Mouse (Mus musculus) embryonic facial prominence, embryonic 15.5 days (tissue): ENCODE results near the gene Prdm16. TPM values are rescaled to one million over a fixed set of nuclear protein-coding genes. Genes with fewer than 3 reads are reported as not detected.

ENCODE experiments used
- ATAC-seq: fragments of 200-750 bp; cut with Nextera tagmentation; 2 replicates; pipeline ENCODE4 v1.8.0; 2017; ENCODE audit warnings: low read depth, moderate TSS enrichment; ENCODE audit not compliant: insufficient number of reproducible peaks, low FRiP score, low TSS enrichment
- H3K27ac ChIP-seq: fragments of 300-500 bp; sonication (generic); replicated peaks from 2 replicates; pipeline ENCODE4 v1.5.1; 2015; ENCODE audit warnings: mild to moderate bottlenecking, inconsistent platforms
- H3K27me3 ChIP-seq: fragments of 300-500 bp; sonication (generic); 2 replicates; pipeline ENCODE4 v1.6.1; 2015; ENCODE audit warnings: inconsistent platforms
- H3K36me3 ChIP-seq: fragments of 300-500 bp; sonication (generic); 2 replicates; pipeline ENCODE4 v1.6.1; 2015; ENCODE audit warnings: mild to moderate bottlenecking, inconsistent platforms
- H3K4me1 ChIP-seq: fragments of 300-500 bp; sonication (generic); 2 replicates; pipeline ENCODE4 v1.6.1; 2015; ENCODE audit warnings: inconsistent platforms
- H3K4me2 ChIP-seq: fragments of 300-500 bp; sonication (generic); replicated peaks from 2 replicates; pipeline ENCODE4 v1.6.1; 2015; ENCODE audit warnings: mild to moderate bottlenecking, inconsistent platforms
- H3K4me3 ChIP-seq: fragments of 300-500 bp; sonication (generic); replicated peaks from 2 replicates; pipeline ENCODE4 v1.5.1; 2015; ENCODE audit warnings: mild to moderate bottlenecking, inconsistent platforms
- H3K9ac ChIP-seq: fragments of 300-500 bp; sonication (generic); 2 replicates; pipeline ENCODE4 v1.6.1; 2015; ENCODE audit warnings: inconsistent platforms
- H3K9me3 ChIP-seq: fragments of 300-500 bp; sonication (generic); replicated peaks from 2 replicates; pipeline ENCODE4 v1.6.1; 2016; ENCODE audit warnings: inconsistent platforms
- WGBS: fragments of 180-500 bp; shearing (Covaris S2); methylation state at CpG from one replicate; pipeline ENCODE4 v1.1.7; 2015; 5-methylcytosine and 5-hydroxymethylcytosine counted together
- polyA plus RNA-seq: library from polyadenylated mRNA; unstranded; fragments of >200 nt; fragmentation: Nextera tagmentation; extraction: Ambion mirVana; gene quantifications from 2 replicates; pipeline ENCODE4 v1.2.1, GENCODE M21; 2015

Prdm16 gene
- polyA plus RNA-seq, 1 experiment from 2014 or later, result 12.5 TPM

- Histone ChIP-seq H3K9me3 (no peaks in the 10 kb centered on the region), H3K27ac (no peak overlapping the region), H3K4me2 (no peak overlapping the region), H3K36me3 (no peaks in the 10 kb centered on the region), H3K4me1 (peaks cover 39% of the 10 kb centered on the region), H3K27me3 (0 out of 2 replicates have a peak, but pooled peaks cover 8% of the 10 kb centered on the region), H3K9ac (no peak overlapping the region), H3K4me3 (no peak overlapping the region)
- WGBS, result 84% methylated on average over 21 of the region's 21 CpGs
- no peak for ATAC-seq
Measured at GRCm38 (mm10) chr4:154582607-154583236, 54.0 kb downstream of the Prdm16 start.

- H3K9me3 ChIP-seq, result no peaks in the 10 kb centered on the region
- no peaks in the 10 kb centered on the region for H3K36me3 ChIP-seq
- ATAC-seq, result no peak
- 37% methylated on average over 16 of the region's 16 CpGs for WGBS
- no peak overlapping the region for H3K27ac ChIP-seq
- H3K4me3 ChIP-seq, result no peak overlapping the region
- H3K9ac ChIP-seq, result no peak overlapping the region
- H3K4me2 ChIP-seq, result no peak overlapping the region
- H3K4me1 ChIP-seq, result peaks cover 27% of the 10 kb centered on the region
- H3K27me3 ChIP-seq, result 0 out of 2 replicates have a peak, but pooled peaks cover 8% of the 10 kb centered on the region
Measured at GRCm38 (mm10) chr4:154581261-154581886, 55.3 kb downstream of the Prdm16 start.

DNA sequence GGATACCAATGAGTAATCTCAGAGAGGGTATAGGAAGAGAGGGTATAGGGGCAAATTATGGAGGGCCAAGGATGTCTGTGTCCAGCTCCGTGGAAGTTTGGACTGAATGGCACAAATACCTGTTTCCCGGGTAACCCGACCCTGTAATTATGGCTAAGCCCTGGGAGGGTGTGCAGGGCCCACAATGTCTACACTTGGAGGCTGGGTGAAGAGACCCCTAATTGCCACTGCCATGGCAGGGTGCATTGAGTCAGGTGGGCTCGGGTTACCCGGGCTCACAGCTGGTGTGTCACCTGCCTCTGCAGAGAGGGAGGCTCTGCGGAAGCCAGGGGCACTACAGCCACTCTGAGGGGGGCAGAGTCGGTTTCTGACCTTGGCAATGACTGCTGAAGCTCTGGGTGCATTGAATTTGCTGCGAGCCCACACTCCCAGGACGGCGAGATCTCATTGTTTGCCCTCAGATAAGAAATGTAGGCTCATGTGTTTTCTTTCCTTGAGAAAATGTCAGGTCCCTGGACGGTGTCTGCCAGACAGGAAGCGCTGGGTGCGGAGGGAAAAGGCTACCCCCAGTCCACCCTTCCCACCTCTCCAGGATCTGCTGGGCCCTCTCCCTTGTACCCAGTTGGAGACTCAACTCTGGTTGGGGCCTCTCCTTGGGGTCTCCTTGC, 62.3 kb downstream of the Prdm16 start:
- peak; percentile 56 for ATAC-seq
- Histone ChIP-seq H3K27ac (no peak overlapping the region), H3K36me3 (no peaks in the 10 kb centered on the region), H3K9ac (no peak overlapping the region), H3K4me1 (peaks cover 9% of the 10 kb centered on the region), H3K27me3 (peaks cover 11% of the 10 kb centered on the region), H3K9me3 (no peaks in the 10 kb centered on the region), H3K4me2 (no peak overlapping the region), H3K4me3 (no peak overlapping the region)
- 52% methylated on average over 13 of the region's 13 CpGs for WGBS

- Histone ChIP-seq H3K27ac (no peak overlapping the region), H3K27me3 (peaks cover 19% of the 10 kb centered on the region), H3K36me3 (no peaks in the 10 kb centered on the region), H3K4me1 (peaks cover 23% of the 10 kb centered on the region), H3K4me3 (no peak overlapping the region), H3K9ac (no peak overlapping the region), H3K9me3 (no peaks in the 10 kb centered on the region), H3K4me2 (no peak overlapping the region)
- 19% methylated on average over 10 of the region's 10 CpGs for WGBS
- ATAC-seq, result no peak
Measured at GRCm38 (mm10) chr4:154570451-154570881, 66.2 kb downstream of the Prdm16 start.

DNA sequence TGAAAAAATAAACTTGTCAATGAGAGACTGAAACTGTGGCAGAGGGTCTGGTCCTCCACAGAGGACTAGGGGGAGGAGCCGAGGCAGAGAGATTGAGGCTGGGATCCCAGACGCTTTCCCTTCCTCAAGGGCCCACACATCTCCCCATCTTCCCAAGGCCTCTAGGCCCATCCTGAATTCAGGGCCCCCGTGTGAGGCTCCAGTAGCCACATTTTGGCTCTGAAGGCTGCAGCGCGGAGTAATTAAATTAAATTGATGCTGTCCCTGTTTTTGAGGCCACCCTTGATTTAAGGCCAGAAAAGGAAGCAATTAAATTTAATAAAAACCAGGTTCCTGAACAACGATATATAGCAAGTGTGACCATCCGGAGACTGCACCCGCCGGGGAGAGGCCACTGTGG, 66.8 kb downstream of the Prdm16 start:
- Histone ChIP-seq H3K4me2 (no peak overlapping the region), H3K27me3 (peaks cover 19% of the 10 kb centered on the region), H3K4me3 (no peak overlapping the region), H3K27ac (no peak overlapping the region), H3K36me3 (no peaks in the 10 kb centered on the region), H3K9ac (no peak overlapping the region), H3K9me3 (no peaks in the 10 kb centered on the region), H3K4me1 (peaks cover 23% of the 10 kb centered on the region)
- ATAC-seq, result no peak
- WGBS, result 42% methylated on average over 9 of the region's 9 CpGs

DNA sequence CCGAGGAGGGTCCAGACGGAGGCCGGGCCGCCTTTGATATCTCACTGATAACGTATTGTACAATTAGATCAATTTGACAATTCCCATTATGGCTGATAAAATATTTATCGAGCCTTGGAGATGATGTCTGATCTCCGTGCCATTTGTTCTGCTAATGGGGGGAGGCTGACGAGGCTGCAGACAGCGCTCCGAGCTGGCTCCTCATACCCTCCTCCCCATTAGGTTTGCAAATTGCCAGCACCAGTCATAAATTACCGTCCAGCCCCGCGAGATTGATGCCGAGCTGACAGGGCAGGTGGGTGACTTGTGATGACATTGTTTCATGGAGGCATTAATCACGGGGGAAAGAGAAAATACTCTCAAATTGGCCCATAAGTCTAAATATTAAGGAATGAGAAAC, 67.9 kb downstream of the Prdm16 start:
- no peak overlapping the region for H3K9ac ChIP-seq
- H3K4me3 ChIP-seq, result no peak overlapping the region
- 55% methylated on average over 15 of the region's 15 CpGs for whole genome bisulfite sequencing
- H3K36me3 ChIP-seq, result no peaks in the 10 kb centered on the region
- H3K4me2 ChIP-seq, result no peak overlapping the region
- peaks cover 23% of the 10 kb centered on the region for H3K4me1 ChIP-seq
- H3K9me3 ChIP-seq, result no peaks in the 10 kb centered on the region
- no peak for ATAC-seq
- peaks cover 21% of the 10 kb centered on the region for H3K27me3 ChIP-seq
- no peak overlapping the region for H3K27ac ChIP-seq

DNA sequence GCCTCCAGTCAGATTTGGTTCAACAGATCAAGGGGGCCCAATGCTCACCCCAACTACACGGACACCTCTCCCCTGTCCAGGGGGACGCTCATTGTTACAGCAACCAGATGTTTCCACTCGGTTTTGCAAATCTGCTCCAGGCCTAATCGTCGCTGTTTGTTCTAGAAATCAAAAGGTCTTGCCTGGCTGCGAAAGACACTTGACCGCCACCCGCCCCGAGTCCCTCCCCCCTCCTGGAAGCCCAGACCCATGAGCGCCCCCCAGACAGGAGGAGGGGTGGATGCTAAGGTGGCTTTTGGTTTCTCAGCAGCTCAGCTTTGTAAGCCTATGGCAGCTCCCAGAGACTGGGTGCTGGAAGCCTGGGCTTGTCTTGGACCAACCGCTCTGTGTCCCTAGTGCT, 68.7 kb downstream of the Prdm16 start:
- H3K4me3 ChIP-seq, result no peak overlapping the region
- WGBS, result 28% methylated on average over 11 of the region's 11 CpGs
- H3K9me3 ChIP-seq, result no peaks in the 10 kb centered on the region
- ATAC-seq, result no peak
- H3K4me2 ChIP-seq, result no peak overlapping the region
- H3K36me3 ChIP-seq, result no peaks in the 10 kb centered on the region
- no peak overlapping the region for H3K27ac ChIP-seq
- peaks cover 23% of the 10 kb centered on the region for H3K4me1 ChIP-seq
- H3K9ac ChIP-seq, result no peak overlapping the region
- peaks cover 21% of the 10 kb centered on the region for H3K27me3 ChIP-seq

DNA sequence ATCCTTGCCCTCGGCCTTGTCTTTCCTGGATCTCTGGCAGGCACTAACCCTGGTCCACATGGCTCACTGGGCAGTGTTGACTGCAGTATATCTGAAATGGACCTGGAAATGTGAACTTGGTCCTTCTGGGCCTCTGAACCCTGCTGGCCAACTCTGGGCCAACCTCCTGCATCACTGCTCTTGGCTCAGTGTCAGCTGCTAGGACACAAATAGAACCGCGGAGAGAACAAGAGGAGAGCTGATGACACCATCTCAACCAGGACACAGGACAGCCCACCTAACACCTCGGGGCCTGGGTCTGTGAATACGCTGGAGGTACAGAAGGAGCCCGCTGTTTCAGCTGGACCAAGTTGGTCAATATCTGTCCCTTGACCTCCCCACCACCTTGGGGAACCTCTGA, 73.5 kb downstream of the Prdm16 start:
- peaks cover 4% of the 10 kb centered on the region; the same call in 1 of the 2 replicates for H3K4me1 ChIP-seq

GRCm38 (mm10) chr4:154558041-154558440, 78.6 kb downstream of the Prdm16 start:
- 88% methylated on average over 5 of the region's 5 CpGs for WGBS
- H3K4me1 ChIP-seq, result no peaks in the 10 kb centered on the region
- H3K9ac ChIP-seq, result no peak overlapping the region
- peaks cover 18% of the 10 kb centered on the region for H3K27me3 ChIP-seq
- H3K4me2 ChIP-seq, result no peak overlapping the region
- no peaks in the 10 kb centered on the region for H3K9me3 ChIP-seq
- no peak for ATAC-seq
- H3K36me3 ChIP-seq, result no peaks in the 10 kb centered on the region
- H3K27ac ChIP-seq, result no peak overlapping the region
- no peak overlapping the region for H3K4me3 ChIP-seq

More for the DNA sequence above, 73.5 kb downstream of the Prdm16 start:
- peaks cover 13% of the 10 kb centered on the region for H3K27me3 ChIP-seq
- H3K9me3 ChIP-seq, result no peaks in the 10 kb centered on the region
- 88% methylated on average over 6 of the region's 6 CpGs for WGBS
- H3K4me3 ChIP-seq, result no peak overlapping the region
- no peak overlapping the region for H3K27ac ChIP-seq
- H3K4me2 ChIP-seq, result no peak overlapping the region
- no peak for ATAC-seq
- H3K36me3 ChIP-seq, result no peaks in the 10 kb centered on the region
- H3K9ac ChIP-seq, result no peak overlapping the region

- Histone ChIP-seq H3K36me3 (no peaks in the 10 kb centered on the region), H3K4me2 (no peak overlapping the region)
- WGBS, result 64% methylated on average over 11 of the region's 11 CpGs
Measured at GRCm38 (mm10) chr4:154557168-154557567, 79.5 kb downstream of the Prdm16 start.

GRCm38 (mm10) chr4:154556418-154556817, 80.3 kb downstream of the Prdm16 start:
- Histone ChIP-seq H3K4me1 (no peaks in the 10 kb centered on the region), H3K9ac (no peak overlapping the region), H3K9me3 (no peaks in the 10 kb centered on the region), H3K36me3 (no peaks in the 10 kb centered on the region), H3K4me2 (no peak overlapping the region), H3K27me3 (peaks cover 18% of the 10 kb centered on the region), H3K27ac (no peak overlapping the region), H3K4me3 (no peak overlapping the region)
- no peak for ATAC-seq
- WGBS, result 49% methylated on average over 11 of the region's 11 CpGs

More at GRCm38 (mm10) chr4:154557168-154557567, 79.5 kb downstream of the Prdm16 start:
- H3K4me1 ChIP-seq, result no peaks in the 10 kb centered on the region
- H3K9ac ChIP-seq, result no peak overlapping the region
- H3K27me3 ChIP-seq, result peaks cover 18% of the 10 kb centered on the region
- H3K4me3 ChIP-seq, result no peak overlapping the region
- H3K9me3 ChIP-seq, result no peaks in the 10 kb centered on the region
- no peak overlapping the region for H3K27ac ChIP-seq
- no peak for ATAC-seq
